Mouse (Mus musculus) lung, postnatal 0 days (tissue): ENCODE data around the gene Tnfrsf17. TPM values are rescaled to one million over a fixed set of nuclear protein-coding genes. Genes with fewer than 3 reads are reported as not detected.
A peak's percentile ranks its signal among the peaks of the same experiment; 100 is the strongest.

Experiments
- ATAC-seq: fragments of 200-750 bp; cut with Nextera tagmentation; 2 replicates; pipeline ENCODE4 v1.8.0; 2017; ENCODE audit warnings: moderate library complexity
- DNase-seq: peaks from one replicate; pipeline ENCODE4 v3.0.0-alpha.2; 2016; ENCODE audit warnings: low spot score
- H3K27ac ChIP-seq: fragments of 300-500 bp; sonication (generic); 2 replicates; pipeline ENCODE4 v1.5.1; 2014; ENCODE audit warnings: antibody characterized with exemption, mild to moderate bottlenecking, low read length, mixed read lengths
- H3K27me3 ChIP-seq: fragments of 300-500 bp; sonication (generic); replicated peaks from 2 replicates; pipeline ENCODE4 v1.6.1; 2014; ENCODE audit warnings: low read length, mixed read lengths; ENCODE audit not compliant: insufficient read depth
- H3K36me3 ChIP-seq: fragments of 300-500 bp; sonication (generic); 2 replicates; pipeline ENCODE4 v1.6.1; 2014; ENCODE audit warnings: low read length, mixed read lengths; ENCODE audit not compliant: insufficient read depth
- H3K4me1 ChIP-seq: fragments of 300-500 bp; sonication (generic); 2 replicates; pipeline ENCODE4 v1.6.1; 2014; ENCODE audit warnings: antibody characterized with exemption, low read depth, low read length, mixed read lengths; ENCODE audit not compliant: insufficient read depth
- H3K4me2 ChIP-seq: fragments of 300-500 bp; sonication (generic); replicated peaks from 2 replicates; pipeline ENCODE4 v1.6.1; 2014; ENCODE audit warnings: low read depth, mild to moderate bottlenecking, low read length, moderate library complexity, mixed read lengths
- H3K4me3 ChIP-seq: fragments of 300-500 bp; sonication (generic); 2 replicates; pipeline ENCODE4 v1.5.1; 2014; ENCODE audit warnings: low read depth, low read length
- H3K9ac ChIP-seq: fragments of 300-500 bp; sonication (generic); replicated peaks from 2 replicates; pipeline ENCODE4 v1.6.1; 2014; ENCODE audit warnings: low read depth, mild to moderate bottlenecking
- H3K9me3 ChIP-seq: fragments of 300-500 bp; sonication (generic); 2 replicates; pipeline ENCODE4 v1.6.1; 2016; ENCODE audit warnings: low read length, mixed read lengths
- CTCF ChIP-seq: IDR thresholded peaks from 2 replicates; pipeline ENCODE4 v1.5.1; 2016; ENCODE audit warnings: antibody characterized with exemption, mild to moderate bottlenecking
- EP300 ChIP-seq: IDR thresholded peaks from 2 replicates; pipeline ENCODE4 v1.6.1; 2016; ENCODE audit warnings: antibody characterized with exemption, mild to moderate bottlenecking, control low read depth
- WGBS: fragments of 180-500 bp; shearing (Covaris S2); extraction: QIAGEN DNeasy Blood & Tissue Kit; methylation state at CpG from one replicate; pipeline ENCODE4 v1.1.7; 2014; 5-methylcytosine and 5-hydroxymethylcytosine counted together
- polyA plus RNA-seq: library from polyadenylated mRNA; unstranded; fragments of >200 nt; fragmentation: Nextera tagmentation; extraction: Ambion mirVana; gene quantifications from 2 replicates; pipeline ENCODE4 v1.2.1, GENCODE M21; 2015

The Tnfrsf17 gene
- polyA plus RNA-seq, 1 experiment from 2014 or later = not detected

GRCm38 (mm10) chr16:11305531-11305930, 8.1 kb upstream of the Tnfrsf17 start:
- Histone ChIP-seq H3K27ac (no peak overlapping the region), H3K27me3 (no peaks in the 10 kb centered on the region), H3K9me3 (no peaks in the 10 kb centered on the region), H3K36me3 (no peaks in the 10 kb centered on the region), H3K4me3 (no peak overlapping the region), H3K4me2 (no peak overlapping the region), H3K4me1 (no peaks in the 10 kb centered on the region), H3K9ac (no peak overlapping the region)
- 87% methylated on average over 2 of the region's 2 CpGs for WGBS
- TF ChIP-seq EP300 = no peak
- TF ChIP-seq CTCF = no peak
- no peak for DNase-seq
- no peak for ATAC-seq

- DNase-seq (peak; percentile 75), ATAC-seq (peak; percentile 86)
- Histone ChIP-seq H3K4me3 (no peak overlapping the region), H3K9me3 (no peaks in the 10 kb centered on the region), H3K4me2 (no peak overlapping the region), H3K4me1 (no peaks in the 10 kb centered on the region), H3K27ac (no peak overlapping the region), H3K27me3 (no peaks in the 10 kb centered on the region), H3K36me3 (no peaks in the 10 kb centered on the region), H3K9ac (no peak overlapping the region)
- TF ChIP-seq EP300 (peak; percentile 59), CTCF (no peak)
- WGBS = 48% methylated on average over 5 of the region's 5 CpGs
Observed at GRCm38 (mm10) chr16:11315786-11316320, 2.2 kb downstream of the Tnfrsf17 start.

GRCm38 (mm10) chr16:11316748-11317147, 3.1 kb downstream of the Tnfrsf17 start:
- H3K9ac ChIP-seq = no peak overlapping the region
- ATAC-seq (no peak), DNase-seq (no peak)
- H3K9me3 ChIP-seq = no peaks in the 10 kb centered on the region
- H3K4me1 ChIP-seq = no peaks in the 10 kb centered on the region
- no peak overlapping the region for H3K4me2 ChIP-seq
- TF ChIP-seq EP300 (no peak), CTCF (peak; percentile 44)
- H3K27ac ChIP-seq = no peak overlapping the region
- no peak overlapping the region for H3K4me3 ChIP-seq
- no peaks in the 10 kb centered on the region for H3K36me3 ChIP-seq
- no peaks in the 10 kb centered on the region for H3K27me3 ChIP-seq
- 69% methylated on average over 5 of the region's 5 CpGs for WGBS

- Histone ChIP-seq H3K36me3 (no peaks in the 10 kb centered on the region), H3K9ac (no peak overlapping the region), H3K4me1 (no peaks in the 10 kb centered on the region), H3K4me3 (no peak overlapping the region), H3K9me3 (no peaks in the 10 kb centered on the region), H3K27ac (no peak overlapping the region), H3K27me3 (no peaks in the 10 kb centered on the region), H3K4me2 (no peak overlapping the region)
- TF ChIP-seq CTCF (no peak), EP300 (no peak)
- no peak for DNase-seq
- ATAC-seq = peak; percentile 24; the same call in 1 of the 2 replicates
- 29% methylated on average over 6 of the region's 6 CpGs for WGBS
Observed at GRCm38 (mm10) chr16:11317324-11317723, 3.7 kb downstream of the Tnfrsf17 start.

- no peaks in the 10 kb centered on the region for H3K27me3 ChIP-seq
- 5% methylated on average over 58 of the region's 61 CpGs for WGBS
- peak within 1 kb of the TSS; percentile 68 for H3K9ac ChIP-seq
- peak within 1 kb of the TSS; percentile 73 for H3K4me3 ChIP-seq
- DNase-seq (peak; percentile 94), ATAC-seq (peak; percentile 99)
- TF ChIP-seq CTCF (peak; percentile 35), EP300 (0 out of 2 replicates have a peak, but pooled peaks have one; percentile 18)
- H3K4me1 ChIP-seq = no peaks in the 10 kb centered on the region
- H3K4me2 ChIP-seq = peak within 1 kb of the TSS; percentile 70
- H3K36me3 ChIP-seq = no peaks in the 10 kb centered on the region
- no peaks in the 10 kb centered on the region for H3K9me3 ChIP-seq
- peak within 1 kb of the TSS; percentile 71 for H3K27ac ChIP-seq
Observed at GRCm38 (mm10) chr16:11322409-11323323, 9.1 kb downstream of the Tnfrsf17 start, which contains the start of gene Snx29. TSS of gene Snx29 (plus strand) at chr16:11322908.

- Histone ChIP-seq H3K36me3 (no peaks in the 10 kb centered on the region), H3K4me2 (peak overlapping the region; percentile 70), H3K27ac (peak overlapping the region; percentile 71), H3K9ac (peak overlapping the region; percentile 68), H3K27me3 (no peaks in the 10 kb centered on the region), H3K4me1 (no peaks in the 10 kb centered on the region), H3K4me3 (peak overlapping the region; percentile 73), H3K9me3 (no peaks in the 10 kb centered on the region)
- no peak for TF ChIP-seq CTCF
- no peak for TF ChIP-seq EP300
- DNase-seq (peak; percentile 57), ATAC-seq (peak; percentile 2; the same call in 1 of the 2 replicates)
- WGBS = 5% methylated on average over 17 of the region's 17 CpGs
Observed at GRCm38 (mm10) chr16:11323324-11324051, 9.9 kb downstream of the Tnfrsf17 start.
